Mouse (Mus musculus) central nervous system, embryonic 14 days (tissue): ENCODE results near the gene Hist1h4h. TPM values are rescaled to one million over a fixed set of nuclear protein-coding genes. Genes with fewer than 3 reads are reported as not detected.

Experiments used
- polyA plus RNA-seq: library from polyadenylated mRNA; depleted of rRNA; stranded (reverse); fragments of >200 nt; gene quantifications from 2 replicates; pipeline ENCODE4 v1.2.3, GENCODE M21; 2012; rRNA removed

Gene Hist1h4h
- 14.7 and 20.5 TPM in 2 replicates for polyA plus RNA-seq

DNA sequence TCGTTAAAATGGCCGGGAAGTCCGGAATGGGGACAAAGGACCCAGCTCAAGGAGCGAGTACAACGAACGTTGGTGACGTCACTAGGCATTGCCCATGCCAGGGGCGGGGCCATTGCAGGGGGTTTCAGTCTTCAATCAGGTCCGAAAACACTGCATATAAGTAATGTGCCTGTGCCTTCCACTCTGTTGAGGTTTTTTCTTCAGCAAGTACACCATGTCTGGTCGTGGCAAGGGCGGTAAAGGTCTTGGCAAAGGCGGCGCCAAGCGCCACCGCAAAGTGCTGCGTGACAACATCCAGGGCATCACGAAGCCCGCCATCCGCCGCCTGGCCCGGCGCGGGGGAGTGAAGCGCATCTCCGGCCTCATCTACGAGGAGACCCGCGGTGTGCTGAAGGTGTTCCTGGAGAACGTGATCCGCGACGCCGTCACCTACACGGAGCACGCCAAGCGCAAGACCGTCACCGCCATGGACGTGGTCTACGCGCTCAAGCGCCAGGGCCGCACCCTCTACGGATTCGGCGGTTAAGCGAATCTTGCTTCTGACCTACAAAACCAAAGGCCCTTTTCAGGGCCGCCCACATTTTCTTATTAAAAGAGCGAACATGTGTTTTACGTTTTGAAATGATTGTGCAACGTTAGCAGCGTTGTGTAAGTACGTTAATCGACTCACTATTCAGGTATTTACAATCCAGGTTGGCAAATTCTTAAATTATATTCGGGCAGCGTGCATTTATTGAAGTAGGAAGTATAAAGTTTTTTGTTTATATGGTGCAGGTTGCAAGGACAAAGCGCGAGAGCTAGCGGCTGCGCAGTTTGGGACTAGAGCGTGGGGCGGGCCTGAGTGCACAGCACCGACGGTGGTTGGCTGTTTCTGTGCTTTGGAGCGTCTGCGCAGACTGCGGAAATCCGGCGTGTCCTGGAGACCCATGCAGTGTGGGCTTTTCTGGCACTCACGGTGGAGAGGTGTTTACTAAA lies at the start of gene Hist1h4h:
Hist1h4h (plus strand) TSS at position 150 of the 975 bp plus-strand sequence.

DNA sequence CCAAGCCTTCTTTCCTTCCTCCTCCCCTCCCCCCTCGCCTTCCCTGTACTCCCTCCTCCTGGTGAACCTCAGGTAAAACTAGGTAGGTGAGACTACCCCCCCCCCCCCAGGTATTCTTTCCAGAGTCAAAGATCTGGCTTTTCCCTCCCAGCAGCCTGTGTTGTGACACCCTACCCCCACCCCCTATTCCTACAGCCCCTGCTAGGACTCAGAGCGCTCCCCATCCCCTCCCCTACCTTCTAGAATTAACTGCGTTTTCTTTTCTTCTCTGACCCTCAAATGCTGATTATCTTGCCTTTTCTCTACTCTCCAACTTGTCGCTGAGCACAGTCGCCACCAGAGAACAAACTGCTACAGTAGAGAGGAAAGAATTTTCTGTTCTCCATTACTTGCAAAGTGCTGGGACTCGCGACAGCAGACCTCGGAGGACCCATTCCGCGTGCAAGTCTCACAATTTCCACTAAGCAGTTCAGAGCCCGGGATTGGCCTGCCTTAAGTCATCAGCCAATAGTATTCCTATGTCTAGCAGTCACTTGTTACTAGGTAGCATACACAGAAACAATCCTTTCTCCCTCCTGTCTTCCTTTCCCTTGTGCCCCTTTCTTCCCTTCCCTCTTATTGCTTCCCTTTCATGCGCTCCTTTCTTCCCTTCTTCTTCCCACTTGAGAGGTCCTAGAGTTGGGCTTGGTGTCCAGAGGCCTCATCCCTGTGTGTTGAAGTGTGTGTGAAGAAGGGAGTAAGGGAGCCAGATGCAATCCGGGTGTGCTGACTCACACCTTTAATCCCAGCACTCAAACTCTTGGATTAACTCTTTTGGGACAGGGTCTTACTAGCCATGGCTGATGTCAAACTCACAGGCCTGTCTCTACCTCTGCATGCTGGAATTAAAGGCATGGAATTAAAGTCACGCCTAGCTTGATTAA lies 42.2 kb upstream of the Hist1h4h start, which contains the start of gene Btn2a2:
Btn2a2 (minus strand) TSS at position 458 of the 923 bp plus-strand sequence.

DNA sequence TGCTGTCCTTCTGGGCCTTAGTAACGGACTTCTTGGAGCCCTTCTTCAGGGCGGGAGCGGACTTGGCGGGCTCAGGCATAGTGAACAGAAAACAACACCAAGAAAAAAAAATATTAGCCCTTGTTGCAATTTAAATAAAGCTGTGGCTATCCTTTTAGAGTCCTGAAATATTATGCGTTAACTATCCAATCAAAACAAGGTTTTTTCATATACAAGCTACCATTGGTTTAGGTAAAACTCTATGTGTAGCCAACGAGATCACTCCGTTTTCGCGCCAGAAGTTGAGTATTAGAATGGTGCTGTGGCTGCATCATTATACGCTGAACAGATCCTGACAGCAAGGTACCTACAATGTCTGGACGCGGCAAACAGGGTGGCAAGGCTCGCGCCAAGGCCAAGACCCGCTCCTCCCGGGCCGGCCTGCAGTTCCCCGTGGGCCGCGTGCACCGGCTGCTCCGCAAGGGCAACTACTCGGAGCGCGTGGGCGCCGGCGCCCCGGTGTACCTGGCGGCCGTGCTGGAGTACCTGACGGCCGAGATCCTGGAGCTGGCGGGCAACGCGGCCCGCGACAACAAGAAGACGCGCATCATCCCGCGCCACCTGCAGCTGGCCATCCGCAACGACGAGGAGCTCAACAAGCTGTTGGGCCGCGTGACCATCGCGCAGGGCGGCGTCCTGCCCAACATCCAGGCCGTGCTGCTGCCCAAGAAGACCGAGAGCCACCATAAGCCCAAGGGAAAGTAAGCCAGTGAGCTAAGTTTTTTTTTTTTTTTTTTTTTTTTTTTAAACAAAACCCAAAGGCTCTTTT lies 2.9 kb downstream of the Hist1h4h start, which contains the start of gene Hist1h2af:
Hist1h2af (plus strand) TSS at position 347 of the 808 bp plus-strand sequence.

GRCm38 (mm10) chr13:23535137-23536075 lies 4.6 kb downstream of the Hist1h4h start, which contains the start of gene Hist1h3g:
Gene Hist1h3g (plus strand): TSS chr13:23535422.

GRCm38 (mm10) chr13:23542999-23543607 lies 12.3 kb downstream of the Hist1h4h start, which contains the start of gene Hist1h2bh:
Gene Hist1h2bh (minus strand): TSS chr13:23543392.

GRCm38 (mm10) chr13:23543965-23544786 lies 13.3 kb downstream of the Hist1h4h start, which contains the start of gene Hist1h3f:
Gene Hist1h3f (plus strand): TSS chr13:23544052.

DNA sequence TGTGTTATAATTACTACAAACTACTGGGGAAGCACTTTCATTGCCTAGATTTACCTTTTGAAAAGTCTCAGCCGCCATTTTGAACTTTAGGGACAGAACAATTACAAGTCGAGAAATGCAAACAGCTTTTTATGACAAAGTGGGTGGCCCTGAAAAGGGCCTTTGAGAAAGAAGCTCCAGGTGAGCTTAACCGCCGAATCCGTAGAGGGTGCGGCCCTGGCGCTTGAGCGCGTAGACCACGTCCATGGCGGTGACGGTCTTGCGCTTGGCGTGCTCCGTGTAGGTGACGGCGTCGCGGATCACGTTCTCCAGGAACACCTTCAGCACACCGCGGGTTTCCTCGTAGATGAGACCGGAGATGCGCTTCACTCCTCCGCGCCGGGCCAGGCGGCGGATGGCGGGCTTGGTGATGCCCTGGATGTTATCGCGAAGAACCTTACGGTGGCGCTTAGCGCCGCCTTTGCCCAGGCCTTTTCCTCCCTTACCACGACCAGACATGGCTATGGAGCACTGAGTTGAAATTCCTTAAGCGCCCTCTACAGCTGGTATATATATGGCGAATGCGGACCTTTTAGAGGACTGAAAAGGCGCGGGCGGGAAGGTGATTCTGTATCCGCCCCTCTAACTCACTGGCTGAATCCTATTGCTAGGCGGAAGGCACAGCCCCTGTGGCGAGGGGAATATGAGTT lies 20.4 kb downstream of the Hist1h4h start, which contains the start of gene Hist1h4f:
Hist1h4f (minus strand) TSS at position 503 of the 689 bp plus-strand sequence.

GRCm38 (mm10) chr13:23552962-23553361 lies 22.1 kb downstream of the Hist1h4h start, which contains the start of gene Hist1h1d:
Gene Hist1h1d (plus strand): TSS chr13:23553262.

GRCm38 (mm10) chr13:23561883-23562659 lies 31.2 kb downstream of the Hist1h4h start, which contains the start of gene Hist1h3e:
Gene Hist1h3e (minus strand): TSS chr13:23562369.

DNA sequence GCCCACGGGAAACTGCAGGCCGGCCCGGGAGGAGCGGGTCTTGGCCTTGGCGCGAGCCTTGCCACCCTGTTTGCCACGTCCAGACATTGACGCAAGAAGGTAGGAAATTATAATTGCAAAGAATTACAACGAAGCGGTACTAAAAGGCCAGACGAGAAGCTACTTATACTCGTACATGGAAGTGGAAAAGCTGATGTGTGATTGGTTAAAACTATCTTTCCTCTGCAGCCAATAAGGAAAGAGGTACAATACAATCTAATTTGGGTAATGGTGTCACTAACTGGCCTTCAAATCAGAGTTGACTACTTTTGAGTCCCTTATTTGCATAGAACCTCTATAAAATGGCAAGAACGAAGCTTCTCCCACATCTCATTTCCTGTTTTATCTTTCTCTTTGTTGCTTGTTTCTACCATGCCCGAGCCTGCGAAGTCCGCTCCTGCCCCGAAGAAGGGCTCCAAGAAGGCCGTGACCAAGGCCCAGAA lies 40.2 kb downstream of the Hist1h4h start, which contains the start of the genes Hist1h2ae and Hist1h2bg:
Hist1h2ae (minus strand) TSS at position 199 of the 482 bp plus-strand sequence.
Hist1h2bg (plus strand) TSS at position 375 of the 482 bp plus-strand sequence.

DNA sequence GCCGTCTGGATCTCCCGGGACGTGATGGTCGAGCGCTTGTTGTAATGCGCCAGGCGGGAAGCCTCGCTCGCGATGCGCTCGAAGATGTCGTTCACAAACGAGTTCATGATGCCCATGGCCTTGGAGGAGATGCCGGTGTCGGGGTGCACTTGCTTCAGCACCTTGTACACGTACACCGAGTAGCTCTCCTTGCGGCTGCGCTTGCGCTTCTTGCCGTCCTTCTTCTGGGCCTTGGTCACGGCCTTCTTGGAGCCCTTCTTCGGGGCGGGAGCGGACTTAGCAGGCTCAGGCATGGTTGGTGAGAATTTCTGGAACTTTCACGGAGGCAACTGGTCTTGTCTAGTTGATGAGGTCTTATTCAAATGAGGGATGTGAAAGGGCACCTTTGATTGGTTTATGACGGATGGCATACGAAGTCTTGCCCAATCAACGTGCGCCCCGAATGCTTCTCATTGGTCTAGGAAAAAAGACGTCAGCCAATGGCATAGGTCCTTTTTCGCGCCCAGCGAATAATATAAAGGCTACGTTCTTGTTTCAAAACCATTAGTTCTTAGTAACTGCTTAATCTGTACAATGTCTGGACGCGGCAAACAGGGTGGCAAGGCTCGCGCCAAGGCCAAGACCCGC lies 43.2 kb downstream of the Hist1h4h start, which contains the start of the genes Hist1h2bf and Hist1h2ad:
Hist1h2bf (minus strand) TSS at position 299 of the 627 bp plus-strand sequence.
Hist1h2ad (plus strand) TSS at position 484 of the 627 bp plus-strand sequence.

DNA sequence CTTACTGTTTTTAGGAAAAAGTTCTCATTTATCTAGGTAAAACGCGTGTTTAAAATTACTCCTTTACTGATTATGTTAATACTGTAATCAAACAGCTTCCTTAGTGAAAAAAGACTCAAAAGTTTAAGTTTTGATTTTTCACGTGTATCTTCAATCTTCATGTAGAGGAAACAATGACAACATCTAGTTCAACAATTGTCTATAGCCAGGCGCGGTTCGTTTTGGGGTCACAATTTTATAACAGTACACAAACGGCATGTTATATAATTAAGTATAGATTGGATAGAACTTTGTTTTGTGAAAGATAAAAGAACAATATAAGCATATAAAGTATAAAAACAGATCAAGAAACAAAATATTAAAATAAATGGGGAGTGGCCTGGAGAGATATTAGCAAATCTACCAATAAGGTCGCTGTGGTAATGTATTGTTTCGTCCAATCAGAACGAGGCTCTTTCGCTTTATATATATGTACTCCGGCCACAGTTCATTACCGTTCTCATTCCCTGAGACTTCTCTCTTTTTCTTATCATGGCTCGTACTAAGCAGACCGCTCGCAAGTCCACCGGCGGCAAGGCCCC lies 44.5 kb downstream of the Hist1h4h start, which contains the start of gene Hist1h3d:
Hist1h3d (plus strand) TSS at position 493 of the 581 bp plus-strand sequence.

